Mouse (Mus musculus) left cerebral cortex, adult 11 months (tissue): ENCODE results near the gene Zfp764.
A peak's percentile ranks its signal among the peaks of the same experiment; 100 is the strongest.
"Not testable (repeated sequence)": the region's sequence is repeated elsewhere in the genome, so short reads cannot be mapped to it uniquely, and the experiment has no call there.

Experiments
- DNase-seq: peaks from one replicate; pipeline ENCODE4 v3.0.0; 2022; ENCODE audit warnings: low spot score

The Zfp764 gene

GRCm38 (mm10) chr7:127391538-127391937 is 15.1 kb downstream of the Zfp764 start:
- DNase-seq: no peak

- DNase-seq: no peak
These were observed 16.3 kb downstream of the Zfp764 start for GRCm38 (mm10) chr7:127390306-127390705.

GRCm38 (mm10) chr7:127388201-127388600 is 18.4 kb downstream of the Zfp764 start:
- DNase-seq: not testable (repeated sequence)

- DNase-seq: peak; percentile 89
These were observed 19.8 kb downstream of the Zfp764 start, which contains the start of gene 9130019O22Rik for GRCm38 (mm10) chr7:127386641-127387392. Gene 9130019O22Rik, minus strand, starts transcription at chr7:127387166.

- DNase-seq: not testable (repeated sequence)
These were observed 21.1 kb downstream of the Zfp764 start for GRCm38 (mm10) chr7:127385560-127385959.

- DNase-seq: no peak
These were observed 28.2 kb downstream of the Zfp764 start for GRCm38 (mm10) chr7:127378310-127378921.

- DNase-seq: peak; percentile 93
These were observed 31.1 kb downstream of the Zfp764 start, which contains the start of gene Zfp747 for GRCm38 (mm10) chr7:127375271-127376245. Gene Zfp747, minus strand, starts transcription at chr7:127376050.

- not testable (repeated sequence) for DNase-seq
These were observed 34.8 kb downstream of the Zfp764 start for GRCm38 (mm10) chr7:127371870-127372269.

GRCm38 (mm10) chr7:127371213-127371612 is 35.4 kb downstream of the Zfp764 start:
- DNase-seq: no peak

GRCm38 (mm10) chr7:127366249-127366648 is 40.4 kb downstream of the Zfp764 start:
- no peak for DNase-seq

GRCm38 (mm10) chr7:127364166-127364565 is 42.5 kb downstream of the Zfp764 start:
- no peak for DNase-seq

- DNase-seq: no peak
These were observed 43.1 kb downstream of the Zfp764 start for GRCm38 (mm10) chr7:127363475-127363921.

GRCm38 (mm10) chr7:127362418-127362817 is 44.2 kb downstream of the Zfp764 start:
- not testable (repeated sequence) for DNase-seq

GRCm38 (mm10) chr7:127361449-127361848 is 45.2 kb downstream of the Zfp764 start:
- DNase-seq: no peak

- no peak for DNase-seq
These were observed 46.4 kb downstream of the Zfp764 start for GRCm38 (mm10) chr7:127360265-127360664.

GRCm38 (mm10) chr7:127358472-127358871 is 48.1 kb downstream of the Zfp764 start:
- no peak for DNase-seq

GRCm38 (mm10) chr7:127357871-127358270 is 48.8 kb downstream of the Zfp764 start:
- no peak for DNase-seq

GRCm38 (mm10) chr7:127355796-127356195 is 50.8 kb downstream of the Zfp764 start:
- DNase-seq: no peak
